Comparison of ENCODE assay signal across 20 mouse cellular contexts in genomic region chr2:60532495-60532894, GRCm38 (mm10).
"Had no signal": no experiment of that assay in that cellular context is flagged by ENCODE, and none has a peak within 500 bp of the region (broad histone marks: within the 10 kb centered on the region; RNA-seq: fewer than 3 reads in every experiment).

No protein-coding gene starts in this region.

- H3K27me3 ChIP-seq: kidney, embryonic 15.5 days; liver, embryonic 13.5 days; midbrain, embryonic 13.5 days; neural tube, embryonic 12.5 days; neural tube, embryonic 15.5 days had no signal

- DNase-seq: kidney, adult 11 months; kidney, adult 8-10 months; kidney, postnatal 10 days; kidney, postnatal 36 days; layer of hippocampus, postnatal 36 days; liver, embryonic 13.5 days; lung, postnatal 36 days; right cerebral cortex, adult 18-20 months; right cerebral cortex, postnatal 14 days; right cerebral cortex, postnatal 4 days; thymus, adult 2 months; thymus, postnatal 14 days; thymus, postnatal 4 days had no signal

- H3K9ac ChIP-seq: kidney, embryonic 15.5 days; liver, embryonic 13.5 days; midbrain, embryonic 13.5 days; neural tube, embryonic 12.5 days; neural tube, embryonic 15.5 days had no signal

- H3K36me3 ChIP-seq: kidney, embryonic 15.5 days; liver, embryonic 13.5 days; midbrain, embryonic 13.5 days; neural tube, embryonic 12.5 days; neural tube, embryonic 15.5 days had no signal

- ATAC-seq: lung, postnatal 0 days; midbrain, embryonic 13.5 days had no signal

- H3K27ac ChIP-seq: kidney, embryonic 15.5 days; left cerebral cortex, adult 2 months; liver, embryonic 13.5 days; midbrain, embryonic 13.5 days; neural tube, embryonic 12.5 days; neural tube, embryonic 15.5 days; stomach, postnatal 0 days had no signal

- H3K4me2 ChIP-seq: kidney, embryonic 15.5 days; liver, embryonic 13.5 days; midbrain, embryonic 13.5 days; neural tube, embryonic 12.5 days; neural tube, embryonic 15.5 days had no signal

- H3K4me1 ChIP-seq: kidney, embryonic 15.5 days; liver, embryonic 13.5 days; midbrain, embryonic 13.5 days; neural tube, embryonic 12.5 days; neural tube, embryonic 15.5 days had no signal

- H3K9me3 ChIP-seq: kidney, embryonic 15.5 days; liver, embryonic 13.5 days; midbrain, embryonic 13.5 days; neural tube, embryonic 12.5 days; neural tube, embryonic 15.5 days had no signal

- H3K4me3 ChIP-seq: kidney, embryonic 15.5 days; left cerebral cortex, adult 2 months; liver, embryonic 13.5 days; midbrain, embryonic 13.5 days; neural tube, embryonic 12.5 days; neural tube, embryonic 15.5 days had no signal
